Mouse (Mus musculus) testis, adult 10 weeks (tissue): ENCODE results near the gene Ddx52. TPM values are rescaled to one million over a fixed set of nuclear protein-coding genes. Genes with fewer than 3 reads are reported as not detected.

Experiments used
- polyA plus RNA-seq: library from polyadenylated mRNA; stranded (reverse); fragments of 350-450 nt; fragmentation: Illumina TruSeq; extraction: RNeasy Lipid Tissue Mini Kit (QIAGEN cat#74804); gene quantifications from one replicate; pipeline ENCODE4 v1.2.3, GENCODE M21; 2014; ENCODE audit warnings: low read depth, low replicate concordance

Gene Ddx52
- 55.1 TPM for polyA plus RNA-seq

GRCm38 (mm10) chr11:83941950-83942840, at the start of gene Ddx52:
Gene Ddx52 (plus strand): TSS chr11:83942062.

GRCm38 (mm10) chr11:83963991-83964921, 22.4 kb downstream of the Ddx52 start, which contains the start of gene Synrg:
Gene Synrg (plus strand): TSS chr11:83964428.

Other genes with a start within 250 kb of the Ddx52 start
- gene Wfdc17, start 238.1 kb upstream of the Ddx52 start, polyA plus RNA-seq: 9.5 TPM
- gene Wfdc18, start 233.0 kb upstream of the Ddx52 start, polyA plus RNA-seq: 0.62 TPM
- not detected for gene Wfdc21, start 195.1 kb upstream of the Ddx52 start, polyA plus RNA-seq
- 2.6 TPM for gene Heatr6, start 188.4 kb upstream of the Ddx52 start, polyA plus RNA-seq
- 7.5 TPM for gene Hnf1b, start 92.0 kb upstream of the Ddx52 start, polyA plus RNA-seq
- 36.4 TPM for gene Synrg, start 22.4 kb downstream of the Ddx52 start, polyA plus RNA-seq
- 0.42 TPM for gene Dusp14, start 127.2 kb downstream of the Ddx52 start, polyA plus RNA-seq
- 7.6 TPM for gene Tada2a, start 187.5 kb downstream of the Ddx52 start, polyA plus RNA-seq
- 41.0 TPM for gene Acaca, start 187.6 kb downstream of the Ddx52 start, polyA plus RNA-seq
- gene Gm11437, start 225.4 kb downstream of the Ddx52 start, polyA plus RNA-seq: not detected